Mouse (Mus musculus): ENCODE measurements around the gene Slc16a1. TPM values are rescaled to one million over a fixed set of nuclear protein-coding genes. Genes with fewer than 3 reads are reported as not detected.

The Slc16a1 gene
- polyA plus RNA-seq (2017; shearing (Covaris generic)): 1 to 10 TPM; 5.7 to 9.9 (median 7.0) TPM

GRCm38 (mm10) chr3:104638403-104638779 is at the start of gene Slc16a1:
Gene Slc16a1 (plus strand): TSS chr3:104638668.
- peak; percentile 66 for ATAC-seq

DNA sequence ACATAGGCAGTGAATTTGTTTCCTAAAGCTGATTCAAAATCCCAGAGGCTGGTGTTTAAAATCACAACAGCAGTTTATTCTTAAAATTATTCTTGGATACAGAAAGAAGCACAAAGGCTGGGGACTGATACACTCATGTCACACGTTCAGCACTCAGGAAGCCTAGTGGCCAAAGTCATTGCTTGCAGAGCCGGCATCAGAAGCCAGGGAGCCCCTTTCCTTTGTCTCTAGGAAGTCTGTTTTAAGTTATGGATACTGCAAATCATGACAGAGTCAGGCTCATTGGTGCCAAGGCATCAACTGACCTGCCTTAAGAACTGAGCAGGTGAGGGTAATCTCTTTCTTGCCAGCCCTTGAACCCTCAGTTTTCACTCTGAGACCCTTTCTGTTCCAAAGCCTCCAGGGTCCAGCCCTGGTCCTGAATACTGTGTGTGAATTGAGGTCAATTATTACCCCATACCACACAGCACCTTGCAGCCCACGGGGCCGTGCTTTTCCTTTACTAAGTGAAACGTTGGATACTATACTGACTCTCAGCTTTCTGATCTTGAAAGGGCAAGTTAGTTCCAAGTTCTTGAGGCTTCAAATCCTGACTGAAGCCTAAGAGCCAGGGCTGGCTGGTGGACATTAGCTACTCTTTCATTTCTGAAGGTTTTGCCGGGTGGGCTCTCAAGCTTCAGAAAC is 41.9 kb upstream of the Slc16a1 start:
- ATAC-seq: no peak

DNA sequence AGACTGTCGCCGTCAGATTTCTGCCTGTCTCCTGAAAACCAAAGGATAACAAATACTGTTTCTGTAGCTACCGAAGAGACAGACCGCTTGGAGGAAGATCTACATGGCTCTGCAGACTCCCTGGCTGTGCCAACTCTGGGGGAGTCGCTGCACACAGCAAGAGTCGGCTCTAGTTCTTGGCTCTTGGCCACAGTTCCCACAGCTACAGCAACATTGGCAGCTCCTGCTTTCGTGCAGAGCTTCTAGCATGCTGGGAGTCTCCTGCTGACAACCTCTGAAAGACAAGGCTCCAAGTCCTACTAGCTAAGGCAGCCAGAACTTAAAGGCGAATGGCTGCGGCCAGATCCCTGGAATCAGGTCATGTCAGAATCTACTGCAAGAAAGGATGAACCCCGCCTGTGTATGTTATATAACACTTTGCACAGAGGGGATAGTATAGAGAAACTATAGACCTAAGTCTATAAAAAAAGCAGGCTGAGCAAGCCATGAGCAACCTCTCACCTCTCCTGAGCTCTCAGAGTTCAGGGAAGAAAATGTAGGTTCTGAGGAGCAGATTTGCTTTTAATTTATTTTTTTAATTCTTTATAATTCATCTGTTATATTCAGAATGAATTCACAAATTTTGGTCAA is 41.2 kb upstream of the Slc16a1 start:
- no peak for ATAC-seq

DNA sequence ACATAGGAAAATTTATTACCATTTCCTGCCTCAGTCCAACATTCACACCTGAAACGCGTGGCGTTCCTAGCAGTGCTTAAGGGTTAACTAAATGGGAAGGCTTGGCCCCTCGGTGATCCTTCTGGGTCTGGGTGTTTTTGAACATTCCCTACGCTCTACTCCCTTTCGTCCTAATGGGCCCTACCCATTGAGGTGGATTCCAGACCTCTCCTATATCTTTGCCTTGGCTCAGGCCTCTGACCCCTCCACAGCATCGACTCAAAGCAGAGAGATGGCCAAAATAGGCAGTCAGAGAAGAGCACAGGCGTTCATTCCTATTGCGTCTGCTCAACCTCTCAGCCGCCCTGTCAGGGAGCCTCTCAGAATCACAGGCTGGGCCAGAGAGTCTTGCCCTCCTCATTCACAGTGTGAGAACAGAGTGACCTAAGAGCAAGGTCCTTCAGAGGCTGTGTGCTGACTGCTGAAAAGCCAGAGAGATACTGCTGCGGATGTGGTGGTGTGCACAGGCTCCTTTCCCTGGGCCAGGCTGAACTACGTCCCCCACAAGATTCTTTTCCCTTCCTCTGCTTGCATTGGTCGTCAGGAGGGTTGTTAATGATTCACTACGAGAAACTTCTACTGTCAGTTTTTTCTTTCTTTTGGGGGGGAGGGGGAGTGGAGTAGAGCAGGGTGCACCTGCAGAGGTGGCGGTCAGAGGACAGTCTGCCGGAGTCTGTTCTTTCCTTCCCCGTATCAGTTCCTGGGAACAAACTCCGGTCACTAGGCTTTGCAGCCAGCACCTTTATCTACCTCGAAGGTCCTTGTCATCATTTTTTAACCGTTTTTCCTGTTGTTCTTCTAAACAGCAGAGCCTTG is 38.9 kb upstream of the Slc16a1 start:
- no peak for ATAC-seq

DNA sequence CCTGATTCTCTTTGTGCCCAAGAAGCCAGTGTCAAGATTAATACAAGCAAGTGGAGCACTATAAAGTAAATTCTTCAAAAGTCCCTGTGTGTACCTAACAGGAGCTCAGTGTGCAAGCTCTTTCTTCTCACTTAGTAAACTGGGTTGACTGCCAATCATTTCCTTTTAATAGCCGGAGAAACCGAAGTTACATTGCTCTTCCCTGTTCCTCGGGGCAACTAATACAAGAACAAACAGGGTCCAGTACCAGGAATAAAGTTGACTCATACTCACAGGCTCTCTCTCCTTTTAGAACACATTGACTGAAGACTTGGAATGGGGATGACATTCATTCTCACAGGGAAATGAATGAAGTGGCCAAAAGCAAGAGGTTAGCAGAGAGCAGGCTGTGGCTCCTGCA is 37.8 kb upstream of the Slc16a1 start:
- no peak for ATAC-seq

DNA sequence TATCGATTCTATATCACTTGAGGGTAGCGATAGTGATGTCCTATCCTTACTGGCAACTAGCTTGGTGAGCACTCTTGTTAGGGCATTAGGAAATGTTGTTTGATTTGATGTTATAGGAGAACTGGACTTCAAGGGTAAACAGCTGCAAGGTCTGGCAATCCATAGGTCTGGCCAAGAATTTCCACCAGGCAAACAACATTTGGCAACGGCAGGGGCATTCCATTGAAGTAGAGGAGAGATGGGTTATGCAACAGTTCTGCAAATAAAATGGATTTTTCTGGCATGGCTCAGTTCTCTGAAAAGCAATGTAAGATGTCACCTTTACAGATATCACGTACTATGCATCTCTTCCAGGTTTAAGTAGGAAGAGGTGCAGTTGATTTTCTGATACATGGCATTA is 36.8 kb upstream of the Slc16a1 start:
- no peak for ATAC-seq

GRCm38 (mm10) chr3:104609690-104610380 is 28.6 kb upstream of the Slc16a1 start:
- ATAC-seq: no peak

DNA sequence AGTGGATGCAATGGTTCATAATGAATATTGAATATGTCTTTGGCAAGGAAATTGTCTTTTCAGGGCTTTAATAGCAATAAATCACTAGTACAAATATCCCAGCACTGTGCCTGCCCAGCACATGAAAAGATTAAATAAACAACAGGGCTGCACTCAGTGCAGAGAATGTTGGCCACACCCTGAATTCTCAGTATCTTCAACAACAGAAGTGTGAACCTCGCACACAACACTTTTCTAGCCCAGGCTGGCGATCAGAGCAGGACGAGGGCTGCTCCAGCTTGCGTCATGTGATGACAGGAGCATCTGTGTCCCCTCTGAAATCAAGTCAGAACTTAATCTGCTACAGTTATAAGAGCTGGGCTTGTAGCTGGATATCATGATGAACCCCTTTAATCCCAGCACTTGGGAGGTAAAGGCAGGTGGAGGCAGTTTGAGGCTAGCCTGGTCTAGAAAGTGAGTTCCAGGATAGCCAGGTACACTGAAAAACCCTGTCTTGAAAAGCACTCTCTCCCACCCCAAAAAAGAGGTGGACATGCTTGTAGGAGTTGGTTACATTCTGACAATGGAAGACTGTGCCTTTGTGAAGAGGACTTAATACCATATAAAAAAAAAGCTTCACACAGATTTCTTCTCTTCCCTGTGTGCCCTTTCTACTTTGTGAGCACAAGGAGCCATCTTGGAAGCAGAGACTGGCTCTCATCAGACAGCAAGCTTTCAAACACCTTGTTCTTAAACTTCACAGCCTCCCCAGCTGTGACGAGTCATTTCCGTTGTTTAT is 27.8 kb upstream of the Slc16a1 start:
- no peak for ATAC-seq

- no peak for ATAC-seq
Observed at GRCm38 (mm10) chr3:104611951-104612350, 26.5 kb upstream of the Slc16a1 start.

DNA sequence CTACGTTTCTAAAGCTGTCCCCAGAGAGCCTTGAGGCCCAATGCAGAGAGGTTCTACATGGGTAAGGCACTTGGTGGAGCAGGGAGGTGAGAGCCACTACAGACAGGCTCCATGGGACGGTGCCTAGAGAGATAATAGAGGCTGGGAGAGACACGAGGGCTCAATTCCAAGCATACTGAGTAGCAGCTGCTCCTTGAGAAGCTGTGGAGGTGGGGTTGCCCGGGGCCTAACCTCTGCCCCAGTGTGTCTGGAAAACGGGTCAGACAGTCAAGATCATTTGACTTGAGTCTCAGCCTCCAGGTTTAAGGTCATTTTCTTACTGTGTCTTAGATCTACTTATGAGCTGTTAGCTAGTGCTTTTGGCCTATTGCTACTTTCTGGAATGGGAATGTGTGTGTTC is 25.4 kb upstream of the Slc16a1 start:
- no peak for ATAC-seq

GRCm38 (mm10) chr3:104614081-104614480 is 24.4 kb upstream of the Slc16a1 start:
- ATAC-seq: no peak

- no peak for ATAC-seq
Observed at GRCm38 (mm10) chr3:104615216-104615615, 23.3 kb upstream of the Slc16a1 start.

GRCm38 (mm10) chr3:104616155-104616554 is 22.3 kb upstream of the Slc16a1 start:
- peak; percentile 91 for ATAC-seq

DNA sequence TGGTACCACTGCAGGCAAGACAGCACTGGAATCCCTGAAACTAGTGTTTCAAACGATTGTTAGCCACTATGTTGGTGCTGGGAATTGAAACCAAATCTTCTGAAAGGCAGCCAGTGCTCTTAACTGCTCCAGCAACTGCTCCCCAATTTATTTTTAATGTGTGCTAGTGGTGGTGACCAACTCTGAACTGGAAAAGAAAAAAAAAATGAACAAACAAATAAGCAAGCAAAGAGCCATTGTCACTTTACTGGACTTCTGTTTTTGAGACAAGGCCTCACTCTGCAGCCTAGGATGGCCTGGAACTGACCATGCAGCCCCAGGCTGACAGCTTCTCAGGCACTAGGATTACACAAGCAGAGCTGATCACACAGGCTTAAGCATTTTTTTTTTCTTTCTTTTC is 16.6 kb upstream of the Slc16a1 start:
- ATAC-seq: no peak

DNA sequence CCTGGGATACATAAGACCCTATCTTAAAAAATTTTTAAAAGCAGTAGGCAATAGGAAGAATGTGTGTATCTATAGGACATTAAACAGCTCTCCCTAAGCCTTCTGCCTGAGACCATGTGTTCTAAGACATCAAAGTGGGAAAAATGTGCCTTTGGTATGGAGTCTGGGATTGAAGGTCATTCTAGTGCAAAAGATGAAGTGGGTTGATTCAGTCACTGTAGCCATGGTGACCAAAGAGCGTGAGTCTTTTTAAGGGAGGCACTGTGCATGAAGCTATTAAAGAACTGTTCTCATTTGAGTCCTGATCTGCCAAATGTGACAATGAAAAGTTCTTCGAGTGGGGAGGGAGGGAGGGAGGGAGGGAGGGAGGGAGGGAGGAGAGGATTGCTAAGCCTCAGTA is 8.7 kb upstream of the Slc16a1 start:
- ATAC-seq: no peak

- ATAC-seq: no peak
Observed at GRCm38 (mm10) chr3:104630941-104631340, 7.5 kb upstream of the Slc16a1 start.

DNA sequence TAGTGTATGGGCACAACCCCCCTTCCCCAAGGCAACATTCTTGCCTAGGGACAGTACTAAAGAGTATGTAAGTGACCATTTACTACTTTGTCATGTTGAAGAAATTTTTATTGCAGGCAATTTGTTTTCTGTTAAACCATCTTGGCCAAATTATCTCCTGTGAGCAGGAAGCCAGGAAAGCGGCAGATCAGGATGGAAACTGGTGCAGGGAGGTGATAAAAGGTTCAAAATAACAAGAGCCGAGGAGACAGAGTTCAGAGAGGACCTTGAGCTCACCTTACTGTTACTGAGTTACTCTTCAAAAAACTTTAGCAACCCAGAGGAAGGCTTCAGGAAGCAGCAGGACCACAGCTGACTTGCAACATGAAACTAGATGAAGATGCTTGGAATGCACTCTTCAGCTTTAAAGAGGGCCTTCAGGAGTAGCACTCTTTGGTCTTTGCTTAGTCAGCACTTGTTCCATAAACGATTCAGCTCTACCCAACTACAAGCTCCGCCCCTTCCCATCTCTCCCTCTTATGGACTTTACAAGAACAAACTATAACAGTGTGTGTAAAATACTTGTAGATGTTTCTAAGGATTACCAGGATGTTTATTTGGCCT is 5.8 kb upstream of the Slc16a1 start:
- ATAC-seq: no peak

- no peak for ATAC-seq
Observed at GRCm38 (mm10) chr3:104636491-104636890, 2.0 kb upstream of the Slc16a1 start.

DNA sequence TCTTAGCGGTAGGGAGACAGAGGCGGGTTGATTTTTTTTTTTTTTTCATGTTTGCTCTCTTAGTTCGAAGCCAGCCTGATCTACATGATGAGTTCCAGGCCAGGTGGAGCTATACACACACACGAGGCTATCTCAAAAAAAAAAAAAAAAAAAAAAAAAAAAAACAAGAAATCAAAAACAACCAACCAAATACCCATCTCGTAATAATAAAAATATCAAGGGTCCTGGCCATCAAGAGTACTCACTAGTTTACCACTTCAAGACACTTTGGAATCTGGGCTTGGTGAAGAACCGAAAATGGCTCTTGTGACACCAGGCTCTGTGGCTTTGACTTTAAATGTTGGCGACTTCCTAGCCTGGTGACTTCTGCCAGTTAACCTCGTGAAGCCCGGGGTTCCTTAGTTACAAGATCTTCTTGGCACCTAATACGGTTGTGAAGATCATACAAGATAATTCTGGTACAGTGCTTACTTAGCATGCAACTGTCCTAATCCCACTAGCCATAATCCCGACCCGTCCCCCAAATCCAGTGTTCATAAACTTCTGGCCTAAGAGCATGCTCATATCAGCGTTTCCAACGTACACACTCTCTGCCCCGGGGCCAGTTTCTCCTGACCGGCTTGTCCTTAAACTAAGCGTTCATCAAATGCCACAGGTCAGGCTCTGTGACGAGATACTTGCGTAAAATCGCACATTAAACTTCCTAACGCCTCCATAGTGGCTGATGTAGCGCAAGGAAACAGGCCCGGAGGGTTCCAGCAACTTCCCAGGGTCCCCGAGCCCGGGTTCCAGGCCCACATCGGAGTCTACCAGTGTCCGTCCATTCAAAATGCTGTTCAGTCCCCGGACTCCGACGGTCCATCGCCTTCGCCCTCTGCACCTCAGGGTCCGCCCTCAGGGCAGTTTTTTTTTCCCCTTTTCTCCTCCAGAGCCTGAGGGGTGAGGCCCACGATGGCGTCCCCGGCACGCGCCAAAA is 753 bp upstream of the Slc16a1 start:
- peak; percentile 13 for ATAC-seq

GRCm38 (mm10) chr3:104638932-104639748 is 672 bp downstream of the Slc16a1 start:
- ATAC-seq: peak; percentile 42

Data from inflammation-experienced regulatory T-cells, adult 6 months (primary cell).